In the genomic region with DNA sequence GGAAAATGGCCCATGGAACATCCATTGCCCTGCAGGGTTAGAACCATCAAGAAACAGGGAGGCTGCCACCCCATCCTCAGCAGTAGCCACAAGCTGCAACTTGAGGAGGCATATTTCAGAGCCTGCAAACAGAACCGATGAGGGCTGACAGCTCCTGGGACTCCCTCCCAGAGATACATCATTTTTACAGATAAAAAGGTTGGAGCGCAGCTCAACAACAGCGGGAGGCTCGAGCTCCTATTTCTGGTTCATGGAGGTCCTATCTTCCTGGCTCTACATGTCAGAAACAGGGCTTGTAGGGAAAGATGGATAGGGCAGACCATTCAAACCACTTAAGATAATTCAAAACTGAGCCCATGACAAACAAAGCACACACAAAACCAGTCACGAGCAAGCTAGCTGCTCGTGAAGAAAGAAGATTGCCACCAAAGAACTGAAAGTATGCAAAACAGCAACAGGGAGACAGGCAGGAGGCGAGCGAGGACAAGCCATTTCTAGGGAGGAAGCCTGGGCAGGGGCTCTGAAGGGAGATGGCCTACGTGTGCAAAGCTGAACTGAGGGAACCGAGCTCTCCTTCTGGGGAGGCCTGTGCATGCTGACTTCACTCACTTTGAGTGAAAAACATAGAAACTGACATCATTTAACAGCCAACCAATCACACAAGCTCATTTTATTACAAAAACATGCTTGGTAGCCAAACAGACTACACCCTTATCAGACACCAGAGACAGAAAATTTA, we compare ENCODE assay signal across 9 mouse cellular contexts.
A peak's percentile ranks its signal among the peaks of the same experiment; 100 is the strongest.
DNase-seq lines count a peak whose midpoint lies in the region; ATAC-seq and TF ChIP-seq lines count a peak whose summit lies in the region.
"Had no signal": no experiment of that assay in that cellular context is flagged by ENCODE, and none has a peak within 500 bp of the region (broad histone marks: within the 10 kb centered on the region; RNA-seq: fewer than 3 reads in every experiment).

No protein-coding gene starts in this region.

- H3K4me3 ChIP-seq in heart, adult 2 months, result no peak overlapping the region
- H3K4me3 ChIP-seq in hindbrain, embryonic 15.5 days, result no peak overlapping the region
- H3K4me3 ChIP-seq: megakaryocyte, embryonic 14.5 days had no signal

- H3K79me2 ChIP-seq in heart, adult 2 months (replicated peaks; ENCODE audit: control insufficient read depth, insufficient read depth, low read length), result no peaks in the 10 kb centered on the region

- peak; percentile 37; the same call in 1 of the 2 replicates for TF ChIP-seq POLR2A in heart, adult 2 months (IDR thresholded peaks at IDR 0.05; ENCODE audit: insufficient read depth, low read depth, low read length)

- no peak overlapping the region for H3K4me2 ChIP-seq in hindbrain, embryonic 15.5 days

- peak overlapping the region; percentile 51 for H3K27ac ChIP-seq in heart, adult 2 months
- peak overlapping the region; percentile 66; the same call in 1 of the 2 replicates for H3K27ac ChIP-seq in hindbrain, embryonic 15.5 days (replicated peaks)

- no peak for TF ChIP-seq CTCF in heart, adult 2 months (IDR thresholded peaks at IDR 0.05)

- H3K9ac ChIP-seq in heart, adult 2 months (ENCODE audit: low read depth, low read length), result no peak overlapping the region
- no peak overlapping the region for H3K9ac ChIP-seq in hindbrain, embryonic 15.5 days

- ATAC-seq in hindbrain, embryonic 15.5 days (ENCODE audit: low FRiP score, low read depth), result no peak

- DNase-seq in gastrocnemius, adult 18-20 months (ENCODE audit: low spot score), result peak; percentile 15
- no peak for DNase-seq in gastrocnemius, postnatal 4 days (ENCODE audit: low spot score in 2 of 2)
- peak; percentile 10 for DNase-seq in A20 (ENCODE audit: low read depth, low spot score)
- DNase-seq in heart, adult 2 months, result peak; percentile 20 to 45
- DNase-seq in adrenal gland, adult 8-10 months, result no peak
- DNase-seq in adrenal gland, postnatal 25 days, result no peak
- no peak for DNase-seq in adrenal gland, adult 18-20 months (ENCODE audit: low spot score in 2 of 2)

- peaks cover 5% of the 10 kb centered on the region for H3K4me1 ChIP-seq in heart, adult 2 months (ENCODE audit: control insufficient read depth, insufficient read depth, low read length)
- peaks cover 10% of the 10 kb centered on the region; the same call in 1 of the 2 replicates for H3K4me1 ChIP-seq in hindbrain, embryonic 15.5 days (replicated peaks)

- 34% methylated on average over 10 of the region's 10 CpGs for WGBS in heart, adult 2 months
- WGBS in hindbrain, embryonic 15.5 days, result 40% methylated on average over 10 of the region's 10 CpGs

- intact Hi-C loops in heart, adult 2 months (cut with DNase I), result no loop called here

- TF ChIP-seq EP300 in heart, adult 2 months (IDR thresholded peaks at IDR 0.05; ENCODE audit: insufficient read depth, low read depth, low read length), result no peak

- no peaks in the 10 kb centered on the region for H3K36me3 ChIP-seq in heart, adult 2 months (ENCODE audit: control insufficient read depth, insufficient read depth, low read length)
- no peaks in the 10 kb centered on the region for H3K36me3 ChIP-seq in hindbrain, embryonic 15.5 days

- peaks cover 15% of the 10 kb centered on the region for H3K9me3 ChIP-seq in hindbrain, embryonic 15.5 days

- no peaks in the 10 kb centered on the region for H3K27me3 ChIP-seq in heart, adult 2 months (ENCODE audit: control insufficient read depth, insufficient read depth, low read length)
- 0 out of 2 replicates have a peak, but pooled peaks cover 6% of the 10 kb centered on the region for H3K27me3 ChIP-seq in hindbrain, embryonic 15.5 days

Comparison
In these comparisons a context has a peak if more than half of its experiments do, and no peak if none do; other contexts are left out.
1. DNase-seq: peak in gastrocnemius, adult 18-20 months (single experiment), A20 (single experiment) and heart, adult 2 months (2 of 2); none in gastrocnemius, postnatal 4 days (0 of 2), adrenal gland, adult 8-10 months (single experiment), adrenal gland, postnatal 25 days (single experiment) and adrenal gland, adult 18-20 months (0 of 2).